Mouse (Mus musculus) MEL (cell line): ENCODE measurements at regions not wholly inside any gene's neighbourhood (a gene's known extent, or its start where the extent isn't known, plus 50 kb on each side); places are given as distances from the start of the nearest gene placed in this dataset.
A peak's percentile ranks its signal among the peaks of the same experiment; 100 is the strongest.

Experiments used
- DNase-seq: peaks from one replicate; pipeline ENCODE4 v3.0.0; 2011; ENCODE audit warnings: low read depth, low spot score
- H3K27ac ChIP-seq: 2 replicates; pipeline ENCODE4 v1.5.1; 2012; ENCODE audit warnings: low read depth, mild to moderate bottlenecking, control low read depth, low read length, moderate library complexity; ENCODE audit not compliant: control insufficient read depth
- H3K27me3 ChIP-seq, 2 experiments: fragments of 150-350 bp in 1 of 2; sonication (generic) in 1 of 2; 2 replicates each; pipeline ENCODE4 v1.6.1; 2012; ENCODE audit warnings: low read length in 2 of 2, mild to moderate bottlenecking in 2 of 2, improper control_type of control experiment in 1 of 2, moderate library complexity in 1 of 2; ENCODE audit not compliant: insufficient read depth in 2 of 2, control insufficient read depth in 1 of 2
- H3K36me3 ChIP-seq, 2 experiments: 2 replicates each; pipeline ENCODE4 v1.6.1; 2012 to 2014; ENCODE audit warnings: low read length in 2 of 2, improper control_type of control experiment in 1 of 2, inconsistent platforms in 1 of 2, mild to moderate bottlenecking in 1 of 2; ENCODE audit not compliant: insufficient read depth in 2 of 2, control insufficient read depth in 1 of 2
- H3K4me1 ChIP-seq, 2 experiments: fragments of 150-350 bp in 1 of 2; sonication (generic) in 1 of 2; 2 replicates each; pipeline ENCODE4 v1.6.1; 2012; ENCODE audit warnings: low read length in 2 of 2, improper control_type of control experiment in 1 of 2, mild to moderate bottlenecking in 1 of 2; ENCODE audit not compliant: insufficient read depth in 2 of 2, control insufficient read depth in 1 of 2
- H3K4me3 ChIP-seq, 2 experiments: fragments of 150-350 bp in 1 of 2; sonication (generic) in 1 of 2; 2 replicates each; pipeline ENCODE4 v1.5.1; 2012; ENCODE audit warnings: low read depth in 2 of 2, low read length in 2 of 2, mild to moderate bottlenecking in 2 of 2, moderate library complexity in 2 of 2, control low read depth in 1 of 2, improper control_type of control experiment in 1 of 2; ENCODE audit not compliant: control insufficient read depth in 1 of 2, insufficient read depth in 1 of 2
- H3K79me2 ChIP-seq: 2 replicates; pipeline ENCODE4 v1.6.1; 2012; ENCODE audit warnings: mild to moderate bottlenecking, low read length, moderate library complexity; ENCODE audit not compliant: control insufficient read depth, poor library complexity, insufficient read depth
- H3K9ac ChIP-seq: 2 replicates; pipeline ENCODE4 v1.6.1; 2012; ENCODE audit warnings: low read depth, mild to moderate bottlenecking, control low read depth, low read length, moderate library complexity; ENCODE audit not compliant: control insufficient read depth, poor library complexity, severe bottlenecking
- H3K9me3 ChIP-seq: fragments of 150-350 bp; sonication (generic); replicated peaks from 2 replicates; pipeline ENCODE4 v1.6.1; 2012; ENCODE audit warnings: mild to moderate bottlenecking, low read length, improper control_type of control experiment, moderate library complexity; ENCODE audit not compliant: insufficient read depth
- CTCF ChIP-seq, 3 experiments: IDR thresholded peaks in 2 of 3; conservative IDR thresholded peaks in 1 of 3; 2 replicates each; pipeline ENCODE4 v1.5.1; 2011 to 2012; ENCODE audit warnings: low read length in 3 of 3, low read depth in 2 of 3, mild to moderate bottlenecking in 2 of 3, improper control_type of control experiment in 1 of 3, inconsistent platforms in 1 of 3, mixed read lengths in 1 of 3, moderate library complexity in 1 of 3; ENCODE audit not compliant: control insufficient read depth in 1 of 3, insufficient read depth in 1 of 3, poor library complexity in 1 of 3, severe bottlenecking in 1 of 3
- E2F4 ChIP-seq: IDR thresholded peaks from 2 replicates; pipeline ENCODE4 v1.6.1; 2011; ENCODE audit warnings: low read depth, low read length, improper control_type of control experiment, borderline replicate concordance
- ELF1 ChIP-seq: IDR thresholded peaks from 2 replicates; pipeline ENCODE4 v1.6.1; 2014; ENCODE audit warnings: low read depth, mild to moderate bottlenecking, inconsistent platforms, low read length, improper control_type of control experiment, moderate library complexity
- HCFC1 ChIP-seq: IDR thresholded peaks from 2 replicates; pipeline ENCODE4 v1.6.1; 2012; ENCODE audit warnings: low read depth, mild to moderate bottlenecking, inconsistent platforms, low read length, improper control_type of control experiment, moderate library complexity
- KAT2A ChIP-seq: conservative IDR thresholded peaks from 2 replicates; pipeline ENCODE4 v1.6.1; 2012; ENCODE audit warnings: low read depth, low read length, improper control_type of control experiment, inconsistent platforms
- MAFK ChIP-seq: IDR thresholded peaks from 2 replicates; pipeline ENCODE4 v1.6.1; 2011; ENCODE audit warnings: low read depth, mild to moderate bottlenecking, low read length, improper control_type of control experiment, borderline replicate concordance
- MAZ ChIP-seq: IDR thresholded peaks from 2 replicates; pipeline ENCODE4 v1.6.1; 2012; ENCODE audit warnings: low read depth, mild to moderate bottlenecking, inconsistent platforms, low read length, improper control_type of control experiment
- NELFE ChIP-seq: IDR thresholded peaks from 2 replicates; pipeline ENCODE4 v1.6.1; 2011; ENCODE audit warnings: low read depth, low read length, improper control_type of control experiment
- NRF1 ChIP-seq: IDR thresholded peaks from 2 replicates; pipeline ENCODE4 v1.6.1; 2014; ENCODE audit warnings: low read depth, mild to moderate bottlenecking, inconsistent platforms, low read length, improper control_type of control experiment, moderate library complexity; ENCODE audit not compliant: poor library complexity, insufficient read depth, severe bottlenecking
- POLR2AphosphoS2 ChIP-seq: IDR thresholded peaks from 2 replicates; pipeline ENCODE4 v1.6.1; 2011; ENCODE audit warnings: low read length, improper control_type of control experiment
- POLR2AphosphoS5 ChIP-seq: IDR thresholded peaks from 2 replicates; pipeline ENCODE4 v1.6.1; 2012; ENCODE audit warnings: low read depth, borderline replicate concordance, mild to moderate bottlenecking, inconsistent platforms, low read length, moderate library complexity, mixed read lengths
- RAD21 ChIP-seq: IDR thresholded peaks from 2 replicates; pipeline ENCODE4 v1.6.1; 2011; ENCODE audit warnings: mild to moderate bottlenecking, low read depth, low read length, improper control_type of control experiment
- SIN3A ChIP-seq: IDR thresholded peaks from 2 replicates; pipeline ENCODE4 v1.6.1; 2012; ENCODE audit warnings: low read length, improper control_type of control experiment, inconsistent platforms
- SMC3 ChIP-seq: IDR thresholded peaks from 2 replicates; pipeline ENCODE4 v1.6.1; 2011; ENCODE audit warnings: low read depth, low read length, improper control_type of control experiment
- TAL1 ChIP-seq: IDR thresholded peaks from 2 replicates; pipeline ENCODE4 v1.6.1; 2012; ENCODE audit warnings: mild to moderate bottlenecking, inconsistent platforms, low read length, moderate library complexity, mixed read lengths
- TBP ChIP-seq: IDR thresholded peaks from 2 replicates; pipeline ENCODE4 v1.8.0; 2011; ENCODE audit warnings: low read depth, low read length, improper control_type of control experiment
- TCF12 ChIP-seq: IDR thresholded peaks from 2 replicates; pipeline ENCODE4 v1.6.1; 2014; ENCODE audit warnings: low read depth, mild to moderate bottlenecking, inconsistent platforms, low read length, improper control_type of control experiment, moderate library complexity
- USF2 ChIP-seq, 2 experiments: IDR thresholded peaks; 2 replicates each; pipeline ENCODE4 v1.6.1; 2011 to 2012; ENCODE audit warnings: improper control_type of control experiment in 2 of 2, low read length in 2 of 2, borderline replicate concordance in 1 of 2, inconsistent platforms in 1 of 2, low read depth in 1 of 2, mild to moderate bottlenecking in 1 of 2; ENCODE audit not compliant: insufficient read depth in 1 of 2
- ZMIZ1 ChIP-seq: IDR thresholded peaks from 2 replicates; pipeline ENCODE4 v1.6.1; 2012; ENCODE audit warnings: low read depth, mild to moderate bottlenecking, inconsistent platforms, low read length, improper control_type of control experiment, moderate library complexity
- ZNF384 ChIP-seq: IDR thresholded peaks from 2 replicates; pipeline ENCODE4 v1.6.1; 2012; ENCODE audit warnings: low read depth, mild to moderate bottlenecking, inconsistent platforms, low read length, improper control_type of control experiment

- Histone ChIP-seq H3K4me3 (no peak overlapping the region), H3K79me2 (no peaks in the 10 kb centered on the region), H3K4me1 (no peaks in the 10 kb centered on the region), H3K27me3 (no peaks in the 10 kb centered on the region), H3K9ac (no peak overlapping the region), H3K9me3 (no peaks in the 10 kb centered on the region), H3K36me3 (no peaks in the 10 kb centered on the region), H3K27ac (no peak overlapping the region)
- DNase-seq: no peak
- TF ChIP-seq SIN3A (no peak), NRF1 (no peak), ZMIZ1 (no peak), TCF12 (no peak), USF2 (IDR thresholded peaks at IDR 0.05; ENCODE audit: borderline replicate concordance in 1 of 2, insufficient read depth in 1 of 2, low read depth in 1 of 2, low read length in 2 of 2) (no peak), MAZ (no peak), NELFE (no peak), TAL1 (no peak), POLR2AphosphoS2 (no peak), ELF1 (no peak), RAD21 (no peak), ZNF384 (no peak), HCFC1 (no peak), MAFK (no peak), CTCF (IDR thresholded peaks at IDR 0.05 in 2 of 3, conservative IDR thresholded peaks at IDR 0.05 in 1 of 3; ENCODE audit: control insufficient read depth in 1 of 3, insufficient read depth in 1 of 3, low read depth in 2 of 3, low read length in 3 of 3, poor library complexity in 1 of 3, severe bottlenecking in 1 of 3) (no peak), KAT2A (no peak), SMC3 (no peak), POLR2AphosphoS5 (no peak), TBP (no peak)
- TF ChIP-seq, all 39 proteins: peak for 0
Observed at GRCm38 (mm10) chrX:61652377-61652776, 56.9 kb upstream of the Ldoc1 start.

- no peaks in the 10 kb centered on the region for H3K36me3 ChIP-seq
- no peak for TF ChIP-seq E2F4
- TF ChIP-seq CTCF (IDR thresholded peaks at IDR 0.05 in 2 of 3, conservative IDR thresholded peaks at IDR 0.05 in 1 of 3; ENCODE audit: control insufficient read depth in 1 of 3, insufficient read depth in 1 of 3, low read depth in 2 of 3, low read length in 3 of 3, poor library complexity in 1 of 3, severe bottlenecking in 1 of 3): peak; percentile 7 to 18 (median 15); a peak in 3 of 6 replicates
- H3K27me3 ChIP-seq: no peaks in the 10 kb centered on the region
- H3K4me3 ChIP-seq: no peak overlapping the region
- no peaks in the 10 kb centered on the region for H3K4me1 ChIP-seq
- no peaks in the 10 kb centered on the region for H3K79me2 ChIP-seq
- H3K9me3 ChIP-seq: no peaks in the 10 kb centered on the region
- H3K27ac ChIP-seq: no peak overlapping the region
- no peak overlapping the region for H3K9ac ChIP-seq
- peak; percentile 7 for DNase-seq
Observed at GRCm38 (mm10) chrX:61653077-61653476, 56.2 kb upstream of the Ldoc1 start.
